Mouse (Mus musculus) embryo, embryonic 9.5 days (tissue): ENCODE measurements around the gene Evl.

Experiments
- DNase-seq: peaks from one replicate; pipeline ENCODE4 v3.0.0-alpha.2; 2017; ENCODE audit errors: extremely low spot score

Gene Evl

GRCm38 (mm10) chr12:108590131-108590530, 35.6 kb downstream of the Evl start:
- no peak for DNase-seq

GRCm38 (mm10) chr12:108591586-108591985, 37.1 kb downstream of the Evl start:
- DNase-seq = no peak

GRCm38 (mm10) chr12:108592866-108593265, 38.3 kb downstream of the Evl start:
- no peak for DNase-seq

- no peak for DNase-seq
These were observed 46.3 kb downstream of the Evl start for GRCm38 (mm10) chr12:108600864-108601263.

- DNase-seq = no peak
These were observed 46.8 kb downstream of the Evl start for GRCm38 (mm10) chr12:108601326-108601725.

- no peak for DNase-seq
These were observed 50.0 kb downstream of the Evl start for GRCm38 (mm10) chr12:108604546-108604945.

- no peak for DNase-seq
These were observed 51.2 kb downstream of the Evl start for GRCm38 (mm10) chr12:108605521-108606281.

GRCm38 (mm10) chr12:108606321-108606720, 51.8 kb downstream of the Evl start:
- DNase-seq = no peak

- no peak for DNase-seq
These were observed 54.9 kb downstream of the Evl start for GRCm38 (mm10) chr12:108609446-108609845.

GRCm38 (mm10) chr12:108610255-108610654, 55.7 kb downstream of the Evl start:
- DNase-seq = no peak

- peak; percentile 21 for DNase-seq
These were observed 58.6 kb downstream of the Evl start for GRCm38 (mm10) chr12:108613081-108613480.

GRCm38 (mm10) chr12:108617511-108617910, 63.0 kb downstream of the Evl start:
- no peak for DNase-seq

GRCm38 (mm10) chr12:108619853-108620416, 65.4 kb downstream of the Evl start:
- DNase-seq = no peak

GRCm38 (mm10) chr12:108622406-108622805, 67.9 kb downstream of the Evl start:
- no peak for DNase-seq

GRCm38 (mm10) chr12:108629556-108629955, 75.0 kb downstream of the Evl start:
- no peak for DNase-seq

- no peak for DNase-seq
These were observed 76.5 kb downstream of the Evl start for GRCm38 (mm10) chr12:108630741-108631688.

GRCm38 (mm10) chr12:108632501-108632900, 78.0 kb downstream of the Evl start:
- no peak for DNase-seq

GRCm38 (mm10) chr12:108634031-108634430, 79.5 kb downstream of the Evl start:
- DNase-seq = no peak

GRCm38 (mm10) chr12:108635501-108635900, 81.0 kb downstream of the Evl start:
- DNase-seq = no peak

GRCm38 (mm10) chr12:108637440-108637839, 82.9 kb downstream of the Evl start:
- DNase-seq = no peak

- no peak for DNase-seq
These were observed 84.6 kb downstream of the Evl start for GRCm38 (mm10) chr12:108639126-108639525.

- DNase-seq = no peak
These were observed 87.5 kb downstream of the Evl start for GRCm38 (mm10) chr12:108642019-108642418.
